Mouse (Mus musculus) gastrocnemius, adult 18-20 months (tissue): ENCODE data around the gene Ppp2r5a. TPM values are rescaled to one million over a fixed set of nuclear protein-coding genes. Genes with fewer than 3 reads are reported as not detected.

Experiments
- total RNA-seq, 2 experiments: library from RNA; stranded (reverse); gene quantifications; 2 replicates each; pipeline ENCODE4 v1.2.3; 2021

Gene Ppp2r5a
- total RNA-seq, 2 experiments from 2014 or later: 66.2 to 76.8 TPM

Other genes with a start within 250 kb of the Ppp2r5a start
- not detected for gene Fam71a, start 238.5 kb downstream of the Ppp2r5a start, total RNA-seq
- 100 to 1,000 TPM in 1 of 2 experiments, 10 to 100 TPM in 1; 14.7 to 163 TPM for gene Atf3, start 185.2 kb downstream of the Ppp2r5a start, total RNA-seq
- gene Nenf, start 85.1 kb downstream of the Ppp2r5a start, total RNA-seq: 10 to 100 TPM; 67.8 to 76.9 TPM
- 1 to 10 TPM; 1.1 to 1.5 TPM for gene Tmem206, start 77.4 kb downstream of the Ppp2r5a start, total RNA-seq
- gene Dtl, start 172.3 kb upstream of the Ppp2r5a start, total RNA-seq: under 1 TPM in 1 of 2 experiments, not detected in 1; 0.12 TPM
- 1 to 10 TPM; 5.6 to 6.5 TPM for gene Ints7, start 172.4 kb upstream of the Ppp2r5a start, total RNA-seq